Mouse (Mus musculus) midbrain, embryonic 12.5 days (tissue): Measurements from ENCODE around the gene Gfy. TPM values are rescaled to one million over a fixed set of nuclear protein-coding genes. Genes with fewer than 3 reads are reported as not detected.

ENCODE experiments used
- ATAC-seq: fragments of 200-750 bp; cut with Nextera tagmentation; 2 replicates; pipeline ENCODE4 v1.8.0; 2017; ENCODE audit warnings: low read depth, moderate TSS enrichment, moderate library complexity; ENCODE audit not compliant: low FRiP score
- H3K27ac ChIP-seq: fragments of 300-500 bp; sonication (generic); replicated peaks from 2 replicates; pipeline ENCODE4 v1.5.1; 2016; ENCODE audit warnings: mild to moderate bottlenecking
- H3K27me3 ChIP-seq: fragments of 300-500 bp; sonication (generic); 2 replicates; pipeline ENCODE4 v1.6.1; 2016; ENCODE audit warnings: mild to moderate bottlenecking
- H3K36me3 ChIP-seq: fragments of 300-500 bp; sonication (generic); 2 replicates; pipeline ENCODE4 v1.6.1; 2016
- H3K4me1 ChIP-seq: fragments of 300-500 bp; sonication (generic); 2 replicates; pipeline ENCODE4 v1.6.1; 2016
- H3K4me2 ChIP-seq: fragments of 300-500 bp; sonication (generic); replicated peaks from 2 replicates; pipeline ENCODE4 v1.6.1; 2016; ENCODE audit warnings: mild to moderate bottlenecking, moderate library complexity
- H3K4me3 ChIP-seq: fragments of 300-500 bp; sonication (generic); 2 replicates; pipeline ENCODE4 v1.5.1; 2016; ENCODE audit warnings: mild to moderate bottlenecking
- H3K9ac ChIP-seq: fragments of 300-500 bp; sonication (generic); replicated peaks from 2 replicates; pipeline ENCODE4 v1.6.1; 2016; ENCODE audit warnings: mild to moderate bottlenecking, moderate library complexity
- H3K9me3 ChIP-seq: fragments of 300-500 bp; sonication (generic); 2 replicates; pipeline ENCODE4 v1.6.1; 2016; ENCODE audit warnings: mild to moderate bottlenecking
- WGBS: fragments of 180-500 bp; shearing (Covaris S2); methylation state at CpG from one replicate; pipeline ENCODE4 v1.1.7; 2016; 5-methylcytosine and 5-hydroxymethylcytosine counted together
- polyA plus RNA-seq: library from polyadenylated mRNA; unstranded; fragments of >200 nt; fragmentation: Nextera tagmentation; extraction: Ambion mirVana; gene quantifications from 2 replicates; pipeline ENCODE4 v1.2.1, GENCODE M21; 2016

Gfy gene
- polyA plus RNA-seq, 1 experiment from 2014 or later: not detected

- no peak overlapping the region for H3K9ac ChIP-seq
- no peak overlapping the region for H3K27ac ChIP-seq
- H3K4me1 ChIP-seq: peaks cover 4% of the 10 kb centered on the region; the same call in 1 of the 2 replicates
- WGBS: 33% methylated on average over 8 of the region's 8 CpGs
- no peak for ATAC-seq
- no peaks in the 10 kb centered on the region for H3K9me3 ChIP-seq
- no peak overlapping the region for H3K4me2 ChIP-seq
- H3K4me3 ChIP-seq: no peak overlapping the region
- H3K27me3 ChIP-seq: peaks cover 46% of the 10 kb centered on the region
- H3K36me3 ChIP-seq: no peaks in the 10 kb centered on the region
These were observed 12.5 kb upstream of the Gfy start for GRCm38 (mm10) chr7:45191803-45192363.

GRCm38 (mm10) chr7:45191161-45191560 lies 11.8 kb upstream of the Gfy start:
- Histone ChIP-seq H3K9me3 (no peaks in the 10 kb centered on the region), H3K27me3 (peaks cover 53% of the 10 kb centered on the region), H3K4me1 (peaks cover 4% of the 10 kb centered on the region; the same call in 1 of the 2 replicates), H3K4me3 (no peak overlapping the region), H3K27ac (no peak overlapping the region), H3K4me2 (no peak overlapping the region), H3K36me3 (no peaks in the 10 kb centered on the region), H3K9ac (no peak overlapping the region)
- WGBS: 82% methylated on average over 2 of the region's 2 CpGs
- no peak for ATAC-seq

GRCm38 (mm10) chr7:45190186-45190585 lies 10.8 kb upstream of the Gfy start:
- peaks cover 63% of the 10 kb centered on the region for H3K27me3 ChIP-seq
- no peak overlapping the region for H3K9ac ChIP-seq
- WGBS: 95% methylated on average over 6 of the region's 6 CpGs
- no peak for ATAC-seq
- no peak overlapping the region for H3K4me2 ChIP-seq
- no peaks in the 10 kb centered on the region for H3K9me3 ChIP-seq
- no peak overlapping the region for H3K27ac ChIP-seq
- peaks cover 4% of the 10 kb centered on the region; the same call in 1 of the 2 replicates for H3K4me1 ChIP-seq
- H3K36me3 ChIP-seq: no peaks in the 10 kb centered on the region
- H3K4me3 ChIP-seq: no peak overlapping the region

GRCm38 (mm10) chr7:45189600-45189999 lies 10.2 kb upstream of the Gfy start:
- Histone ChIP-seq H3K4me3 (no peak overlapping the region), H3K4me2 (no peak overlapping the region), H3K9ac (no peak overlapping the region), H3K9me3 (no peaks in the 10 kb centered on the region), H3K36me3 (no peaks in the 10 kb centered on the region), H3K27ac (no peak overlapping the region), H3K4me1 (peaks cover 4% of the 10 kb centered on the region; the same call in 1 of the 2 replicates), H3K27me3 (peaks cover 69% of the 10 kb centered on the region)
- 66% methylated on average over 16 of the region's 16 CpGs for WGBS
- no peak for ATAC-seq

- H3K27me3 ChIP-seq: peaks cover 93% of the 10 kb centered on the region
- 70% methylated on average over 7 of the region's 7 CpGs for WGBS
- no peaks in the 10 kb centered on the region for H3K9me3 ChIP-seq
These were observed 6.6 kb upstream of the Gfy start for GRCm38 (mm10) chr7:45185921-45186320.

GRCm38 (mm10) chr7:45183672-45184071 lies 4.3 kb upstream of the Gfy start:
- Histone ChIP-seq H3K4me2 (no peak overlapping the region), H3K9me3 (no peaks in the 10 kb centered on the region), H3K36me3 (no peaks in the 10 kb centered on the region), H3K4me1 (peaks cover 16% of the 10 kb centered on the region), H3K27ac (no peak overlapping the region), H3K9ac (no peak overlapping the region), H3K4me3 (no peak overlapping the region), H3K27me3 (peaks cover 96% of the 10 kb centered on the region)
- WGBS: 69% methylated on average over 7 of the region's 7 CpGs
- no peak for ATAC-seq

More at GRCm38 (mm10) chr7:45185921-45186320, 6.6 kb upstream of the Gfy start:
- Histone ChIP-seq H3K4me2 (no peak overlapping the region), H3K9ac (no peak overlapping the region), H3K4me1 (peaks cover 16% of the 10 kb centered on the region), H3K27ac (no peak overlapping the region), H3K36me3 (no peaks in the 10 kb centered on the region), H3K4me3 (no peak overlapping the region)
- no peak for ATAC-seq

GRCm38 (mm10) chr7:45182606-45183005 lies 3.2 kb upstream of the Gfy start:
- H3K9ac ChIP-seq: no peak overlapping the region; the same call in 1 of the 2 replicates
- peak overlapping the region; percentile 25; the same call in 1 of the 2 replicates for H3K4me3 ChIP-seq
- peaks cover 96% of the 10 kb centered on the region for H3K27me3 ChIP-seq
- H3K4me2 ChIP-seq: peak overlapping the region; percentile 48
- H3K27ac ChIP-seq: no peak overlapping the region
- H3K4me1 ChIP-seq: peaks cover 16% of the 10 kb centered on the region
- no peaks in the 10 kb centered on the region for H3K36me3 ChIP-seq
- no peak for ATAC-seq
- 15% methylated on average over 11 of the region's 11 CpGs for WGBS
- H3K9me3 ChIP-seq: no peaks in the 10 kb centered on the region

- H3K4me2 ChIP-seq: peak overlapping the region; percentile 48
- peaks cover 99% of the 10 kb centered on the region for H3K27me3 ChIP-seq
- H3K4me1 ChIP-seq: peaks cover 16% of the 10 kb centered on the region
- peak overlapping the region; percentile 25; the same call in 1 of the 2 replicates for H3K4me3 ChIP-seq
- 1% methylated on average over 34 of the region's 34 CpGs for whole genome bisulfite sequencing
- H3K27ac ChIP-seq: no peak overlapping the region
- no peak overlapping the region; the same call in 1 of the 2 replicates for H3K9ac ChIP-seq
- H3K9me3 ChIP-seq: no peaks in the 10 kb centered on the region
- ATAC-seq: peak; percentile 71; the same call in 1 of the 2 replicates
- no peaks in the 10 kb centered on the region for H3K36me3 ChIP-seq
These were observed 2.8 kb upstream of the Gfy start for GRCm38 (mm10) chr7:45182199-45182601.

GRCm38 (mm10) chr7:45181540-45181939 lies 2.2 kb upstream of the Gfy start:
- H3K27me3 ChIP-seq: peaks cover 100% of the 10 kb centered on the region
- no peak overlapping the region for H3K27ac ChIP-seq
- peak overlapping the region; percentile 25 for H3K4me3 ChIP-seq
- H3K9ac ChIP-seq: no peak overlapping the region
- H3K36me3 ChIP-seq: no peaks in the 10 kb centered on the region
- 0 out of 2 replicates have a peak, but pooled peaks have one; percentile 23 for ATAC-seq
- peak overlapping the region; percentile 48 for H3K4me2 ChIP-seq
- peaks cover 17% of the 10 kb centered on the region for H3K4me1 ChIP-seq
- 5% methylated on average over 35 of the region's 35 CpGs for WGBS
- no peaks in the 10 kb centered on the region for H3K9me3 ChIP-seq

- Histone ChIP-seq H3K4me2 (peak within 1 kb of the TSS; percentile 48), H3K27me3 (peaks cover 100% of the 10 kb centered on the region), H3K27ac (no peak within 1 kb of the TSS), H3K9ac (no peak within 1 kb of the TSS), H3K9me3 (no peaks in the 10 kb centered on the region), H3K4me3 (peak within 1 kb of the TSS; percentile 25), H3K36me3 (no peaks in the 10 kb centered on the region), H3K4me1 (peaks cover 22% of the 10 kb centered on the region)
- 23% methylated on average over 19 of the region's 20 CpGs for WGBS
- ATAC-seq: no peak
These were observed 1.6 kb upstream of the Gfy start, which contains the start of gene Pth2 for GRCm38 (mm10) chr7:45180896-45181477. Gene Pth2, plus strand, starts transcription at chr7:45180995.

- Histone ChIP-seq H3K27ac (no peak overlapping the region), H3K9ac (no peak overlapping the region), H3K4me3 (no peak overlapping the region), H3K36me3 (no peaks in the 10 kb centered on the region), H3K4me1 (peaks cover 32% of the 10 kb centered on the region), H3K4me2 (no peak overlapping the region), H3K9me3 (no peaks in the 10 kb centered on the region), H3K27me3 (peaks cover 98% of the 10 kb centered on the region)
- WGBS: 22% methylated on average over 7 of the region's 7 CpGs
- no peak for ATAC-seq
These were observed 819 bp downstream of the Gfy start for GRCm38 (mm10) chr7:45178550-45178949.

- H3K4me3 ChIP-seq: peak overlapping the region; percentile 26
- no peaks in the 10 kb centered on the region for H3K9me3 ChIP-seq
- no peak overlapping the region for H3K27ac ChIP-seq
- H3K4me2 ChIP-seq: peak overlapping the region; percentile 29
- peaks cover 18% of the 10 kb centered on the region for H3K4me1 ChIP-seq
- ATAC-seq: no peak
- H3K27me3 ChIP-seq: peaks cover 97% of the 10 kb centered on the region
- H3K36me3 ChIP-seq: no peaks in the 10 kb centered on the region
- no peak overlapping the region for H3K9ac ChIP-seq
- WGBS: 2% methylated on average over 31 of the region's 31 CpGs
These were observed 3.0 kb downstream of the Gfy start for GRCm38 (mm10) chr7:45176356-45176755.
